Mouse (Mus musculus): Measurements from ENCODE around the gene Kcnk4. TPM values are rescaled to one million over a fixed set of nuclear protein-coding genes. Genes with fewer than 3 reads are reported as not detected.

Gene Kcnk4
- polyA plus RNA-seq, 2 experiments = 1.1 TPM

- ATAC-seq (ENCODE audit: low FRiP score, low read depth) (no peak), DNase-seq (ENCODE audit: low spot score) (peak; percentile 78)
- Histone ChIP-seq H3K4me3 (replicated peaks; ENCODE audit: low read length) (peak within 1 kb of the TSS; percentile 67), H3K27me3 (ENCODE audit: control insufficient read depth, insufficient read depth, low read length) (no peaks in the 10 kb centered on the region), H3K36me3 (ENCODE audit: control insufficient read depth, insufficient read depth, low read length) (peaks cover 14% of the 10 kb centered on the region; the same call in 1 of the 2 replicates), H3K27ac (replicated peaks; ENCODE audit: low read depth, low read length) (peak within 1 kb of the TSS; percentile 87), H3K9ac (ENCODE audit: low read depth, low read length, severe bottlenecking) (peak within 1 kb of the TSS; percentile 69), H3K4me1 (ENCODE audit: control insufficient read depth, insufficient read depth, low read length) (peaks cover 15% of the 10 kb centered on the region), H3K9me3 (ENCODE audit: control insufficient read depth, low read length) (no peaks in the 10 kb centered on the region), H3K4me2 (replicated peaks; ENCODE audit: low read depth, low read length, severe bottlenecking) (peak within 1 kb of the TSS; percentile 86)
- TF ChIP-seq POLR2A (IDR thresholded peaks at IDR 0.05; ENCODE audit: borderline replicate concordance, extremely low read depth, insufficient read depth, insufficient read length) = no peak
- 1% methylated on average over 16 of the region's 16 CpGs for WGBS
Measured at GRCm38 (mm10) chr19:6975537-6976521, 41.5 kb upstream of the Kcnk4 start, which contains the start of gene Plcb3. Gene Plcb3 (minus strand): TSS chr19:6976470.

DNA sequence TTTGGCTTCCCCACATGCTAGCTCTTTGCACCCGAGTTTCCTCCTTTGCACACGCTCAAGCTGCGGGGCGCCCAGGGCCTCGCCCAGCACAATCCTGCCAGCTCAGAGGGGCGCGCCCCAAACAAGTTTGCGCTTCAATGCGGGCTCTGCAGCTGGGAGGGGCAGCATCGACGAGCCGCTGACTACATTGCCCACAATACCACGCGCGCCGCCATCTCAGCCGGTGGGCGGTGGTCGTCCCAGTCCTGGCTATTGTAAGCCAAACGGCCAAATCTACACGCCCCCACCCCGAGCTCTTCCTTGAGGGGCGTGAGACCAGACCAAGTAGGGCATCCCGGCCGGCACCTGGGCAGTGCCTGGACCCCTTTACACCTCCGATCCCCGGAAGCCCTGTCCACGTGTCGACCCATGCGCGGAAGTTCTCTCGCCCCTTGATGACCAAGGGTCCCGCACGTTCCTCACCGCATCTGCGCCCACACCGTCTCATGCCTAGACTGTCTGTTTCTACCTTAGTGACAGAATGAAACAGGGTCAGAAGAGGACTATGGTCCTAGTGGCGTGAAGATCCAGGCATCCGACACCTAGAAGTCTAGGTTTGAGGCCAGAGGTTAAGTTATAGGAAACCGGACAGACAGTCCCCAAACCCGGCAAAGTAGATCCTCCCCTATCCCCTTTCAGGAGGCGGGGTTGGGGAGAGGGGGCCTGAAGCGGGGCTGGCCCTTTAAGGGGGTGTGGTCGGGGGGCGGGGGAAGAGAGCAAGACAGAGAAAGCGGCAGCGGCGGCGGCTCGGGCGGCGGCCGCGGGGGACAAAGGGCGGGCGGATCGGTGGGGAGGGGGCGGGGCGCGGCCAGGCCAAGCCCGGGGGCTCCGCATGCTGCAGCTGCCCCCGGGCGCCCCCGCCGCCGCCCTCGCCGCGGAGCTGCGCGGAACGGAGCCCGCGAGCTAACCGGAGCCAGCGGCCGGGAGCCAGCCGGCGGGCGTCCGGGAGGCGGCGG is 40.2 kb upstream of the Kcnk4 start, which contains the start of gene Ppp1r14b:
Ppp1r14b (plus strand) TSS at position 758 of the 995 bp plus-strand sequence.
- under 1% methylated on average over 42 of the region's 84 CpGs for WGBS
- peak within 1 kb of the TSS; percentile 87 for H3K27ac ChIP-seq (replicated peaks; ENCODE audit: low read depth, low read length)
- peak within 1 kb of the TSS; percentile 67 for H3K4me3 ChIP-seq (replicated peaks; ENCODE audit: low read length)
- 0 out of 2 replicates have a peak, but pooled peaks have one; percentile 12 for TF ChIP-seq POLR2A (IDR thresholded peaks at IDR 0.05; ENCODE audit: borderline replicate concordance, extremely low read depth, insufficient read depth, insufficient read length)
- ATAC-seq (ENCODE audit: low FRiP score, low read depth) (peak; percentile 75), DNase-seq (ENCODE audit: low spot score) (peak; percentile 91)
- peak within 1 kb of the TSS; percentile 86 for H3K4me2 ChIP-seq (replicated peaks; ENCODE audit: low read depth, low read length, severe bottlenecking)
- H3K9ac ChIP-seq (ENCODE audit: low read depth, low read length, severe bottlenecking) = peak within 1 kb of the TSS; percentile 69
- no peaks in the 10 kb centered on the region for H3K9me3 ChIP-seq (ENCODE audit: control insufficient read depth, low read length)
- H3K36me3 ChIP-seq (ENCODE audit: control insufficient read depth, insufficient read depth, low read length) = peaks cover 14% of the 10 kb centered on the region; the same call in 1 of the 2 replicates
- H3K4me1 ChIP-seq (ENCODE audit: control insufficient read depth, insufficient read depth, low read length) = peaks cover 23% of the 10 kb centered on the region
- H3K27me3 ChIP-seq (ENCODE audit: control insufficient read depth, insufficient read depth, low read length) = no peaks in the 10 kb centered on the region

DNA sequence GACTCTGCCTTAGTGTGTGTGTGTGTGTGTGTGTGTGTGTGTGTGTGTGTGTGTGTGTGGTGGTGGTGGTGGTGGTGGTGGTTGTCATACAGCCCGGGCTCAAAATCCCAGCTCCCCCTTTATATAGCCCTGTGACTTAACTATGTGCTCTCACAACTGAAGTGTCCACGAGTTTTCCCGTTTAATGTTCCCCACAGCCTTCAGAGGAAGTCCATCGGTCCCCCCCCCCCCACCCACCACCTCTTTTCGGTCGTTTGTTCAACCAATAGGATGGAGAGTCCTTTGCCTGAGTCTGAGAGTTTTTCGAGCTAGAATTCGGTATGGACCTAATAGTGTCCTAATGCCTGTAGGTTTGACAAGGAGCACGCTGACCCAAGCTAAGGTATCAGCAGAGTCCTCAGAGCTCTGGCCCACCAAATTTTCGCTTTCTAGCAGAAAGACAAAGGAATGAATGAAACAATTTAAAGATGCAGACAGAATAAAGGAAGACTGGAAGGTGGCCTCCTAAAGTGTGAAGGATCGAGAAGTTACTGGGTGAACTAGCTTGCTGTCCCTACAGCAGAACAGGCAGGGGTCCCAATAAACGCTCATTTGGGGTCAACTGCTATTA is 39.4 kb upstream of the Kcnk4 start:
- no peaks in the 10 kb centered on the region for H3K27me3 ChIP-seq (ENCODE audit: control insufficient read depth, insufficient read depth, low read length)
- H3K36me3 ChIP-seq (ENCODE audit: control insufficient read depth, insufficient read depth, low read length) = peaks cover 14% of the 10 kb centered on the region; the same call in 1 of the 2 replicates
- 30% methylated on average over 12 of the region's 12 CpGs for WGBS
- peak overlapping the region; percentile 86 for H3K4me2 ChIP-seq (replicated peaks; ENCODE audit: low read depth, low read length, severe bottlenecking)
- peaks cover 22% of the 10 kb centered on the region for H3K4me1 ChIP-seq (ENCODE audit: control insufficient read depth, insufficient read depth, low read length)
- TF ChIP-seq POLR2A (IDR thresholded peaks at IDR 0.05; ENCODE audit: borderline replicate concordance, extremely low read depth, insufficient read depth, insufficient read length) = no peak
- no peak overlapping the region for H3K27ac ChIP-seq (replicated peaks; ENCODE audit: low read depth, low read length)
- no peak for ATAC-seq (ENCODE audit: low FRiP score, low read depth)
- no peaks in the 10 kb centered on the region for H3K9me3 ChIP-seq (ENCODE audit: control insufficient read depth, low read length)
- peak overlapping the region; percentile 67 for H3K4me3 ChIP-seq (replicated peaks; ENCODE audit: low read length)
- DNase-seq (ENCODE audit: low spot score) = no peak
- H3K9ac ChIP-seq (ENCODE audit: low read depth, low read length, severe bottlenecking) = peak overlapping the region; percentile 69; the same call in 1 of the 2 replicates

- H3K4me1 ChIP-seq (ENCODE audit: control insufficient read depth, insufficient read depth, low read length) = peaks cover 28% of the 10 kb centered on the region
Measured at GRCm38 (mm10) chr19:6972247-6972917, 38.1 kb upstream of the Kcnk4 start.

More at GRCm38 (mm10) chr19:6972247-6972917, 38.1 kb upstream of the Kcnk4 start:
- Histone ChIP-seq H3K9me3 (ENCODE audit: control insufficient read depth, low read length) (no peaks in the 10 kb centered on the region), H3K4me3 (replicated peaks; ENCODE audit: low read length) (no peak overlapping the region), H3K27ac (replicated peaks; ENCODE audit: low read depth, low read length) (no peak overlapping the region), H3K9ac (ENCODE audit: low read depth, low read length, severe bottlenecking) (no peak overlapping the region), H3K4me2 (replicated peaks; ENCODE audit: low read depth, low read length, severe bottlenecking) (no peak overlapping the region), H3K27me3 (ENCODE audit: control insufficient read depth, insufficient read depth, low read length) (no peaks in the 10 kb centered on the region), H3K36me3 (ENCODE audit: control insufficient read depth, insufficient read depth, low read length) (0 out of 2 replicates have a peak, but pooled peaks cover 2% of the 10 kb centered on the region)
- no peak for TF ChIP-seq POLR2A (IDR thresholded peaks at IDR 0.05; ENCODE audit: borderline replicate concordance, extremely low read depth, insufficient read depth, insufficient read length)
- ATAC-seq (ENCODE audit: low FRiP score, low read depth) (no peak), DNase-seq (ENCODE audit: low spot score) (no peak)
- 83% methylated on average over 13 of the region's 13 CpGs for WGBS

Measured in limb, embryonic 14.5 days (tissue).